Mouse (Mus musculus): ENCODE results near the gene Ccdc136. TPM values are rescaled to one million over a fixed set of nuclear protein-coding genes. Genes with fewer than 3 reads are reported as not detected.

The Ccdc136 gene
- polyA plus RNA-seq, 1 experiment from 2014 or later: 23.1 TPM

DNA sequence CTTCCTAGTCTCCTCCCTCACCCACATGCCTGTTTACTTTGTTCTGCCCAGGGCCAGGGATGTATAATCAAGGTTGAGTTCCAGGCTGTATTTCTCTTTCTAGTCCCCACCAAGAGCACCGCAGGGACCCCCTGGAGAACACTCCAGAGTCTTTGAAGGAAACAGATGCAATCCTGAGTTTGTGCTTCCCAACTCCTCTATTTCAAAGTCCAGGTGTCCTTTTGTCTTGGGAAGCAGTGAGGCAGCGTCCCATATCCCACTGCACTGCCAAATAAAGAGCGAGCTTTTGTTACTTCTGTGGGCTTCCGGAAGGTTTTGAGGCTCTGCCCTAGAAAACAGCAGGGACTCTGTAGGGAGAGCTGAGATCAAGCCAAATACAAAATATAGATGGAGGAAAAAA is 3.7 kb downstream of the Ccdc136 start:
- H3K4me1 ChIP-seq: peaks cover 31% of the 10 kb centered on the region
- peaks cover 11% of the 10 kb centered on the region; the same call in 1 of the 2 replicates for H3K36me3 ChIP-seq (replicated peaks)
- DNase-seq (ENCODE audit: low spot score): no peak
- H3K27ac ChIP-seq (replicated peaks): no peak overlapping the region
- H3K27me3 ChIP-seq (replicated peaks; ENCODE audit: low read depth, poor library complexity, severe bottlenecking): peaks cover 59% of the 10 kb centered on the region
- no peaks in the 10 kb centered on the region for H3K9me3 ChIP-seq
- no peak overlapping the region for H3K4me3 ChIP-seq
- WGBS: 88% methylated on average over 4 of the region's 4 CpGs

DNA sequence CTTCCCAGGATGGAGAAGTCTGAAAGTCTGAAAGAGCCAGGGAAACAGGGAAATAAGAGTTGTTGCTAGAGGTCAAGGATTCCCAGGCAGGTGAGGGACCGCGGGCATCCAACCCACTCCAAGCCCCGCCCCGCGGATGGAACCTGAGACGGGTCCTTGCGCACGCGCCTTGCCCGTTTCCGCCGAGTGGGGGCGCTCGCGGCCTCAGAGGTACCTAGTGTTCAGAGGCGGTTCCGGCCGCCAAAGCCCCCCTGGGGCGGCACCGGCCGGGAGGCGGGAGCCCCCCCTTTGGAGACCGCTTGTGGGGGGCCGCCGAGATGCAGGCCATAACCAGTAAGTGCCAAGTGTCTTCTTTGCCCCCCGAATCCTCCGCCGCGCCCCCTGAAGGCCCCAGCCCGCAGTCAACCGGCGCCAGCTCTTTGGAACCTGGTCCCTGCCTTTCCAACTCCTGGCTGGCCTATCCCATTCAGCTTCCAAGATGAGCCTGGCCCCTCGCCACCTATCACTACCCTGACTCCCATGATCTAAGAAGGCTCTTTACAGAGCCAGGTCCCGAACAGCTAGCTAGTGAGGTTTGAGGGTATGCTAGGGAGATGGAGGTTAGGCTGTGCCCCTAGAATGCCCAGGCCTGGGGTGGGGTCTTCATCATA is 6.7 kb downstream of the Ccdc136 start:
- Histone ChIP-seq H3K27me3 (replicated peaks; ENCODE audit: low read depth, poor library complexity, severe bottlenecking) (peaks cover 29% of the 10 kb centered on the region), H3K4me3 (peak overlapping the region; percentile 51), H3K4me1 (peaks cover 7% of the 10 kb centered on the region), H3K36me3 (replicated peaks) (peaks cover 18% of the 10 kb centered on the region), H3K27ac (replicated peaks) (no peak overlapping the region; the same call in 1 of the 2 replicates), H3K9me3 (no peaks in the 10 kb centered on the region)
- WGBS: 5% methylated on average over 34 of the region's 34 CpGs
- peak; percentile 74 for DNase-seq (ENCODE audit: low spot score)

DNA sequence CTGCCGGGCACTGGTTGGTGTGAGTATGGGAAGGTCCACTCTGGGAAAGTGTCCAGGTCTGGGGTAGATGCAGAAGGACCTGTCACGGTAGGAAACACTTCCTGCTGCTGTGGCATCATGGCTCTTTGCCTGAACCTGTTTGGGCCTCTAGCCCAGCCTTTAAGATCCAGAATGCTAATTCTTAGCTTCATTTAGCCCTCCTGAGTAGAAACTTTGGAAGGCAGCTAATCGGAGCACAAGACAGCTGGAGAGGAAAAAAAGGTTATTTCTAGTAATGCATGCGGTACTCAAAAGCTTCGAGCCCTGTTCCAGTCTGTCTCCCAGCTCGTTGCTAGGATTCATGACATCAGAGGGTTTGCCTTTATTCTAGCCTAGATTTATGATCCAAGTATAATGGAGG is 10.3 kb downstream of the Ccdc136 start:
- WGBS: 91% methylated on average over 6 of the region's 6 CpGs
- DNase-seq (ENCODE audit: low spot score): no peak
- Histone ChIP-seq H3K4me3 (no peak overlapping the region), H3K9me3 (no peaks in the 10 kb centered on the region), H3K36me3 (replicated peaks) (peaks cover 41% of the 10 kb centered on the region), H3K27ac (replicated peaks) (no peak overlapping the region), H3K27me3 (replicated peaks; ENCODE audit: low read depth, poor library complexity, severe bottlenecking) (peaks cover 11% of the 10 kb centered on the region), H3K4me1 (peaks cover 5% of the 10 kb centered on the region)

- Histone ChIP-seq H3K27ac (replicated peaks) (no peak overlapping the region), H3K4me3 (no peak overlapping the region), H3K4me1 (peaks cover 2% of the 10 kb centered on the region; the same call in 1 of the 2 replicates), H3K9me3 (no peaks in the 10 kb centered on the region), H3K27me3 (replicated peaks; ENCODE audit: low read depth, poor library complexity, severe bottlenecking) (no peaks in the 10 kb centered on the region), H3K36me3 (replicated peaks) (peaks cover 48% of the 10 kb centered on the region)
- WGBS: 85% methylated on average over 9 of the region's 9 CpGs
- DNase-seq (ENCODE audit: low spot score): no peak
Observed at GRCm38 (mm10) chr6:29415446-29415845, 19.3 kb downstream of the Ccdc136 start.

DNA sequence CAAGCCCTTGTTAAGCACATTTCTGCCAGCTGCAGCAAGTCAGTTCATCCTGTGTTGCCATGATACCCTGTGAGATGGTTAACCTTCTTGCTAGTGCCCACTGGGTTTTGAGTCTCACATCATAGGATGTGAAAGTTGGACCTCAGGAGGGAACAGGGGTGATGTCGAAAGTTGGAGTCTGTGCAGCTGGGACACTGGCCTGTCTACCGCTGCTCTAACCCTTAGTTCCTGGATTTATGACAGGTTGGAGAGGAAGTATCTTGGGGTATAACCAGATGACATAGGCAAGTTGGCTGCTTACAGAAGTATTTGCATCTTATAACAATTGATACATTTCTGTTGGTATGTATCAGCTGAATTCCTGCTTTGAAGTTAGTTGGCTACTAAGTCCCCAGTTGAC is 24.5 kb downstream of the Ccdc136 start:
- 88% methylated on average over 2 of the region's 2 CpGs for WGBS
- H3K27me3 ChIP-seq (replicated peaks; ENCODE audit: low read depth, poor library complexity, severe bottlenecking): no peaks in the 10 kb centered on the region
- DNase-seq (ENCODE audit: low spot score): no peak
- peaks cover 2% of the 10 kb centered on the region; the same call in 1 of the 2 replicates for H3K4me1 ChIP-seq
- no peaks in the 10 kb centered on the region for H3K9me3 ChIP-seq
- no peak overlapping the region for H3K27ac ChIP-seq (replicated peaks)
- H3K36me3 ChIP-seq (replicated peaks): peaks cover 14% of the 10 kb centered on the region; the same call in 1 of the 2 replicates
- H3K4me3 ChIP-seq: no peak overlapping the region

- H3K27ac ChIP-seq (replicated peaks): no peak overlapping the region
- no peak overlapping the region for H3K4me3 ChIP-seq
- H3K36me3 ChIP-seq (replicated peaks): no peaks in the 10 kb centered on the region
- WGBS: 86% methylated on average over 8 of the region's 8 CpGs
- no peaks in the 10 kb centered on the region for H3K4me1 ChIP-seq
- H3K9me3 ChIP-seq: no peaks in the 10 kb centered on the region
- no peak for DNase-seq (ENCODE audit: low spot score)
- H3K27me3 ChIP-seq (replicated peaks; ENCODE audit: low read depth, poor library complexity, severe bottlenecking): peaks cover 4% of the 10 kb centered on the region; the same call in 1 of the 2 replicates
Observed at GRCm38 (mm10) chr6:29425118-29425517, 29.0 kb downstream of the Ccdc136 start.

- 72% methylated on average over 6 of the region's 6 CpGs for WGBS
Observed at GRCm38 (mm10) chr6:29426331-29426730, 30.2 kb downstream of the Ccdc136 start.

DNA sequence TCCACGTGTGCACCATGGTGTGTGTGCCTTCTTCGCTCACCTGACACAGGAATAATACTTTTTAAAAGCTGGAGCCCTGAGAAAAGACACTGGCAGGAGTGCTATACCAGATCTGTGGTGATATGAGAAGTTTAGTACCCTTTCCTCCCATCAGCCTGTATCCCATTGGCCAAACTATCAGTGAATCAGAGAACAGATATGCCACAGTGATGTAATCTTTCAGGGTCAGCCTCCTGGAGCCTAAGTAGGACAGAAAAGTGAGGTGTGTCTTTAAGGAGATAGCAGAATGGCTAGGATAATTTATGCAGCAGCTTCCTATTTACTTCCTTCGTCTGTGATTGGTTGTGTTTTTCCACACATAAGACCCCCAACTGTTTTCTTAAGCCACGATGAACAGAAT is 32.1 kb downstream of the Ccdc136 start:
- no peak for DNase-seq (ENCODE audit: low spot score)
- 64% methylated on average over 4 of the region's 4 CpGs for WGBS

More at GRCm38 (mm10) chr6:29426331-29426730, 30.2 kb downstream of the Ccdc136 start:
- Histone ChIP-seq H3K4me3 (no peak overlapping the region), H3K36me3 (replicated peaks) (no peaks in the 10 kb centered on the region), H3K4me1 (peaks cover 9% of the 10 kb centered on the region), H3K27ac (replicated peaks) (no peak overlapping the region), H3K9me3 (no peaks in the 10 kb centered on the region), H3K27me3 (replicated peaks; ENCODE audit: low read depth, poor library complexity, severe bottlenecking) (peaks cover 16% of the 10 kb centered on the region)
- DNase-seq (ENCODE audit: low spot score): no peak

GRCm38 (mm10) chr6:29430681-29431420 is 34.7 kb downstream of the Ccdc136 start:
- H3K4me3 ChIP-seq: no peak overlapping the region
- no peak for DNase-seq (ENCODE audit: low spot score)
- H3K27me3 ChIP-seq (replicated peaks; ENCODE audit: low read depth, poor library complexity, severe bottlenecking): peaks cover 62% of the 10 kb centered on the region
- WGBS: 46% methylated on average over 15 of the region's 15 CpGs
- no peaks in the 10 kb centered on the region for H3K9me3 ChIP-seq
- H3K4me1 ChIP-seq: peaks cover 54% of the 10 kb centered on the region
- no peak overlapping the region for H3K27ac ChIP-seq (replicated peaks)
- H3K36me3 ChIP-seq (replicated peaks): no peaks in the 10 kb centered on the region

More for the DNA sequence above, 32.1 kb downstream of the Ccdc136 start:
- Histone ChIP-seq H3K27me3 (replicated peaks; ENCODE audit: low read depth, poor library complexity, severe bottlenecking) (peaks cover 35% of the 10 kb centered on the region), H3K9me3 (no peaks in the 10 kb centered on the region), H3K4me3 (no peak overlapping the region), H3K36me3 (replicated peaks) (no peaks in the 10 kb centered on the region), H3K4me1 (peaks cover 27% of the 10 kb centered on the region), H3K27ac (replicated peaks) (no peak overlapping the region)

DNA sequence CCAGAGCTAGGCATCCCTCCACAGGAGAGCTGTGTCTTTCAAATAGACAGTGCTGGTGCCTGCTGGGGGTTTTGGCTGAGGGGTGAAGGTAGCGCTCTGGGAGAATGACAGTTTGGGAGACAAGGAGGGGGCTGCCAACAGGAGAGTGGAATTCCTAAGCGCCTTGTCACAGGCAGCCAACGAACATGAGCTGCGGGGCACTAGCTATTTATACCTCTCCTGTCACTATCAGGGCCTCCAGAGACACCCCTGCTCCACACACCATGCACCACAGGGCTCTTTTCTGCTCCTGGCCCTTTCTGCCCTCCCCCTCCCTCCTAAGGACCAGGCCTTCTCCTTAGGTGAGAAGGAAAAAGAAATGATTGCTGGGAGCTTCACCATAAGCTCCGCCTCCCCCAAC is 35.4 kb downstream of the Ccdc136 start:
- Histone ChIP-seq H3K4me3 (no peak overlapping the region), H3K27me3 (replicated peaks; ENCODE audit: low read depth, poor library complexity, severe bottlenecking) (peaks cover 68% of the 10 kb centered on the region), H3K36me3 (replicated peaks) (no peaks in the 10 kb centered on the region), H3K9me3 (no peaks in the 10 kb centered on the region), H3K4me1 (peaks cover 60% of the 10 kb centered on the region), H3K27ac (replicated peaks) (no peak overlapping the region)
- peak; percentile 28 for DNase-seq (ENCODE audit: low spot score)
- WGBS: 17% methylated on average over 5 of the region's 5 CpGs

- Histone ChIP-seq H3K27ac (replicated peaks) (no peak overlapping the region), H3K36me3 (replicated peaks) (no peaks in the 10 kb centered on the region), H3K27me3 (replicated peaks; ENCODE audit: low read depth, poor library complexity, severe bottlenecking) (peaks cover 69% of the 10 kb centered on the region), H3K4me1 (peaks cover 67% of the 10 kb centered on the region), H3K4me3 (no peak overlapping the region), H3K9me3 (no peaks in the 10 kb centered on the region)
- 43% methylated on average over 3 of the region's 3 CpGs for WGBS
- DNase-seq (ENCODE audit: low spot score): no peak
Observed at GRCm38 (mm10) chr6:29432156-29432555, 36.0 kb downstream of the Ccdc136 start.

DNA sequence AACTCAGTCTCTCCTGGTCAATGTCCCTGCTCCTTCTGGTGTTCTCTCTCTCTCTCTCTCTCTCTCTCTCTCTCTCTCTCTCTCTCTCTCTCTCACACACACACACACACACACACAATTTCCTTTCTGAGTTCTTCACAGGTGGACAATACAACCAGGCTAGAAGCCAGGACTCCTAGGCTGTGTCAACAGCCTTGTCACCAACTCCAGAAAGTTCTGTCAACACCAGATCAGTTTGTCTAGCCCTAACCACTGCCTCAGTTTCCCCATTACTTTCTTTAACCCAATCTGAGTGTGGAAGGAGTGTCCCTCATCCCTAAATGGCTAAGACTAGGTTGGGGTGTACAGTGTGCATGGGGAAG is 36.5 kb downstream of the Ccdc136 start:
- Histone ChIP-seq H3K9me3 (no peaks in the 10 kb centered on the region), H3K4me3 (peak overlapping the region; percentile 64), H3K27me3 (replicated peaks; ENCODE audit: low read depth, poor library complexity, severe bottlenecking) (peaks cover 69% of the 10 kb centered on the region), H3K4me1 (peaks cover 69% of the 10 kb centered on the region), H3K36me3 (replicated peaks) (no peaks in the 10 kb centered on the region), H3K27ac (replicated peaks) (peak overlapping the region; percentile 78)
- DNase-seq (ENCODE audit: low spot score): no peak
